Mouse (Mus musculus) liver, postnatal 0 days (tissue): ENCODE measurements around the gene Flot1. TPM values are rescaled to one million over a fixed set of nuclear protein-coding genes. Genes with fewer than 3 reads are reported as not detected.

ENCODE experiments used
- ATAC-seq: fragments of 200-750 bp; cut with Nextera tagmentation; 2 replicates; pipeline ENCODE4 v1.8.0; 2017; ENCODE audit warnings: mild to moderate bottlenecking, moderate library complexity
- DNase-seq: peaks from one replicate; pipeline ENCODE4 v3.0.0-alpha.2; 2016
- H3K27ac ChIP-seq: fragments of 300-500 bp; sonication (generic); 2 replicates; pipeline ENCODE4 v1.5.1; 2014; ENCODE audit warnings: antibody characterized with exemption, moderate library complexity, mild to moderate bottlenecking, low read depth
- H3K27me3 ChIP-seq: fragments of 300-500 bp; sonication (generic); 2 replicates; pipeline ENCODE4 v1.6.1; 2014; ENCODE audit warnings: low read length, control low read depth, mixed read lengths; ENCODE audit not compliant: insufficient read depth
- H3K36me3 ChIP-seq: fragments of 300-500 bp; sonication (generic); replicated peaks from 2 replicates; pipeline ENCODE4 v1.6.1; 2014; ENCODE audit warnings: mild to moderate bottlenecking, control low read depth, low read length, moderate library complexity, mixed read lengths; ENCODE audit not compliant: insufficient read depth
- H3K4me1 ChIP-seq: fragments of 300-500 bp; sonication (generic); 2 replicates; pipeline ENCODE4 v1.6.1; 2014; ENCODE audit warnings: antibody characterized with exemption, mild to moderate bottlenecking, control low read depth; ENCODE audit not compliant: insufficient read depth
- H3K4me2 ChIP-seq: fragments of 300-500 bp; sonication (generic); 2 replicates; pipeline ENCODE4 v1.6.1; 2014; ENCODE audit warnings: low read depth, mild to moderate bottlenecking, low read length, moderate library complexity, mixed read lengths
- H3K4me3 ChIP-seq: fragments of 300-500 bp; sonication (generic); 2 replicates; pipeline ENCODE4 v1.5.1; 2014; ENCODE audit warnings: low read depth, low read length
- H3K9ac ChIP-seq: fragments of 300-500 bp; sonication (generic); replicated peaks from 2 replicates; pipeline ENCODE4 v1.6.1; 2014; ENCODE audit warnings: mild to moderate bottlenecking, moderate library complexity
- H3K9me3 ChIP-seq: fragments of 300-500 bp; sonication (generic); 2 replicates; pipeline ENCODE4 v1.6.1; 2016; ENCODE audit warnings: mild to moderate bottlenecking, control low read depth, low read length, mixed read lengths
- CTCF ChIP-seq: sonication (generic); IDR thresholded peaks from 2 replicates; pipeline ENCODE4 v1.5.1; 2016; ENCODE audit warnings: antibody characterized with exemption, low read depth
- EP300 ChIP-seq: IDR thresholded peaks from 2 replicates; pipeline ENCODE4 v1.6.1; 2016; ENCODE audit warnings: antibody characterized with exemption, low read depth, mild to moderate bottlenecking
- WGBS: fragments of 180-500 bp; shearing (Covaris S2); extraction: QIAGEN DNeasy Blood & Tissue Kit; methylation state at CpG from one replicate; pipeline ENCODE4 v1.1.7; 2014; ENCODE audit not compliant: insufficient replicate concordance; 5-methylcytosine and 5-hydroxymethylcytosine counted together
- polyA plus RNA-seq: library from polyadenylated mRNA; unstranded; fragments of >200 nt; fragmentation: Nextera tagmentation; extraction: Ambion mirVana; gene quantifications from 2 replicates; pipeline ENCODE4 v1.2.1, GENCODE M21; 2015

Gene Flot1
- polyA plus RNA-seq, 1 experiment from 2014 or later = 31.3 TPM

DNA sequence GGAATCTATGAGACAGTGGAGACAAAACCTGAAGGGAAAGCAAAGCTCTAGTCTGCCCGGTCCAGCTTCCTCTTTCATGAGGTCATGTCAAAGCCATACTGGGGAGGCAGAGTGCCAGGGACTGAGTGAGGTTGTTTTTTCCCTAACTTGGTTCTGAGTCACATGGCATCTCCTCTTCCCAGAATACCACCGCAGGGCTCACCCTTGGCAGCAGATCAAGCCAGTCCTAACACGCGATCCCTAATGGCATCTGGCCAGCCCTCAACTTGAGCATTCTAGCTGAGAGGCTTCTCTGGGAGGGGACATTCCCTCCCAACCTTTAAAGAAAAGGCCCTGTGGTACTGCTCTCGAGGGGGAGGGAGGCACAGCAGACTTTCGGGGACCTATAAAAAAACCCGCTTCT, 9.8 kb upstream of the Flot1 start:
- H3K9me3 ChIP-seq = no peaks in the 10 kb centered on the region
- no peak overlapping the region for H3K9ac ChIP-seq
- DNase-seq (peak; percentile 80), ATAC-seq (peak; percentile 76)
- H3K36me3 ChIP-seq = no peaks in the 10 kb centered on the region
- H3K4me1 ChIP-seq = peaks cover 33% of the 10 kb centered on the region
- no peak overlapping the region for H3K4me3 ChIP-seq
- peak overlapping the region; percentile 77 for H3K27ac ChIP-seq
- WGBS = 35% methylated on average over 7 of the region's 7 CpGs
- H3K27me3 ChIP-seq = no peaks in the 10 kb centered on the region
- H3K4me2 ChIP-seq = no peak overlapping the region
- TF ChIP-seq CTCF (no peak), EP300 (peak; percentile 53; the same call in 1 of the 2 replicates)

DNA sequence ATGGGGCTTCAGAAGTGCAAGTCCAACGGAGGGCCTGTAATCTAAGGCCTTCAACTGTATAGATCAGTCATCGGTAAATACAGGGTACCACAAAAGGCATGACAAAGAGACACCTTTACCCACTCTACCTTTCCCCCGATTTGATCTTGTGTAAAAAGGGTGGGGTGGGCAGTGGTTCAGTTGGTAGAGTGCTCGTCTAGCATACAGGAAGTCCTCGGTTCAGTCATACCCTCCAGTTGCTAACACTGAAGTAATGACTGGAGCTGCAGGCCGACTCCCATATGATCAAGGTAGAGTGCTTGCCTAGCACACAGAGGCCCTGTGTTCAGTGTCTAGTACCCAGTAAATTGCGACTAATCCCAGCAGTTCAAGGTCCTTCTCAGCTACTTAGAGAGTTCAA, 9.4 kb upstream of the Flot1 start:
- Histone ChIP-seq H3K9ac (no peak overlapping the region), H3K4me2 (no peak overlapping the region), H3K9me3 (no peaks in the 10 kb centered on the region), H3K4me3 (no peak overlapping the region), H3K4me1 (peaks cover 33% of the 10 kb centered on the region), H3K36me3 (no peaks in the 10 kb centered on the region), H3K27me3 (no peaks in the 10 kb centered on the region), H3K27ac (peak overlapping the region; percentile 77)
- 42% methylated on average over 7 of the region's 7 CpGs for WGBS
- TF ChIP-seq CTCF (no peak), EP300 (no peak)
- ATAC-seq = peak; percentile 15; the same call in 1 of the 2 replicates
- DNase-seq = no peak

DNA sequence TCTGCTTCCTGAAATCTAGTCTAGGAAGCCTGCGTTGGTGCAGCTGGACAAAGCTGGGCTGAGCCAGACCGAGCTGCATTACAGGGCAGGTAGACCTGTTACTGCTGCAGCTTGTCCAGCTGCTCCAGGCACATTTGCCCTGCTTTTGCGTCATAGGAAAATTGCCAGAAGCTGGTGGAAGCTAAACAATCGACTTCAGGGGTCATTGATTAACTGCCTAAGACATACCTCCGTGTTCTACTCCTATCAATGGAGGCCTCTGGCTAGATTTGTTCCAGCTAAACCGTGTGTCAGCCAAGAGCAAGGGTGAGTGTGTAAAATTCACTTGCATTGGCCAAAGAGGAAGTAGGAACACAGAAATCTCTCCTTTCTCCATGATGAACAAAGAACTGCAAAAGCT, 8.4 kb upstream of the Flot1 start:
- peak; percentile 55 for DNase-seq
- 33% methylated on average over 6 of the region's 6 CpGs for WGBS
- no peak overlapping the region for H3K9ac ChIP-seq
- H3K36me3 ChIP-seq = no peaks in the 10 kb centered on the region
- H3K4me2 ChIP-seq = no peak overlapping the region
- H3K27me3 ChIP-seq = no peaks in the 10 kb centered on the region
- peak overlapping the region; percentile 77 for H3K27ac ChIP-seq
- H3K9me3 ChIP-seq = no peaks in the 10 kb centered on the region
- peaks cover 33% of the 10 kb centered on the region for H3K4me1 ChIP-seq
- TF ChIP-seq CTCF (no peak), EP300 (peak; percentile 41; the same call in 1 of the 2 replicates)
- H3K4me3 ChIP-seq = no peak overlapping the region
- peak; percentile 79 for ATAC-seq

DNA sequence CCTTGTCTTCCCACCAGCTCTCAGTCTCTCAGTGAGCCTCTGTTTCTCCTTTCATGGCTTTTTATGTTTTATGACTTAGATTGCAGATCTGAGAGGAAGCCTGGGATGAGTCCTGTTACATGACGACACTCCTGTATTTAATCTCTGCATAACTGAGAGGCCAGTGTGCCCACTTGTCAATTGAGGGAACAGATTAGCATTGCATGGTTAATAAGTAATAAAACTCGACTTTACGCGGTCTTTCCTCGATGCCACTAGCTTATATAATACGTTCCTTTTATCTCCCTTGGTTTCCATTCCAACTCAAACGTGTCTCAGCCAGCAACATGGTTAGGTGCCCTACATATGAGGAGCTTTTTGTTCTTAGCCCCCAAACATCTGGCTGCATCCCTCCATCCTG, 7.2 kb upstream of the Flot1 start:
- H3K4me1 ChIP-seq = peaks cover 39% of the 10 kb centered on the region
- 47% methylated on average over 7 of the region's 7 CpGs for WGBS
- H3K4me2 ChIP-seq = no peak overlapping the region

DNA sequence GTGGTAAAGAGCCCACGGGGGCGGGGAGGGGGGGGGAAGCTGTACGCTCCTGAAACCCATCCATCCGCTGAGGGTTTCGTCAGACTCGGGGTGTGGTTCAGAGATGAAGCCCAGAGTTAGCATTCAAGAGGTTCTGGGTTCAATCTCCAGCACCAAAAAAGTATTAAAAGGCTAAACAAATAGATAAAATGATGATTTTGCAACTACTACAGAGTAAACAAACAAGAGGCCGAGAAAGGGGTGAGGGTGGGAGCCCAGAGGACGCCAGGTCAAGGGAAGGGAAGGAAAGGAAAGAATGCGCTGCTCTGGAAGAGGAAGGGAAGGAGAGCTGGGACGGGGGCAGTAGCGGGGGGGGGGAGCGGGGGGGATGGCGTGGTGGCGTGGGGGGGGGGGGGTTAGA, 6.3 kb upstream of the Flot1 start:
- Histone ChIP-seq H3K27ac (no peak overlapping the region), H3K9ac (no peak overlapping the region), H3K4me1 (peaks cover 48% of the 10 kb centered on the region), H3K4me2 (no peak overlapping the region), H3K36me3 (no peaks in the 10 kb centered on the region), H3K27me3 (no peaks in the 10 kb centered on the region), H3K9me3 (no peaks in the 10 kb centered on the region), H3K4me3 (no peak overlapping the region)
- ATAC-seq = no peak
- no peak for DNase-seq
- no peak for TF ChIP-seq CTCF
- TF ChIP-seq EP300 = no peak
- WGBS = 57% methylated on average over 8 of the region's 14 CpGs

More for the DNA sequence above, 7.2 kb upstream of the Flot1 start:
- TF ChIP-seq EP300 = no peak
- no peak for TF ChIP-seq CTCF
- DNase-seq (no peak), ATAC-seq (no peak)
- H3K36me3 ChIP-seq = no peaks in the 10 kb centered on the region
- no peak overlapping the region for H3K4me3 ChIP-seq
- no peaks in the 10 kb centered on the region for H3K27me3 ChIP-seq
- H3K27ac ChIP-seq = no peak overlapping the region
- H3K9ac ChIP-seq = no peak overlapping the region
- no peaks in the 10 kb centered on the region for H3K9me3 ChIP-seq

DNA sequence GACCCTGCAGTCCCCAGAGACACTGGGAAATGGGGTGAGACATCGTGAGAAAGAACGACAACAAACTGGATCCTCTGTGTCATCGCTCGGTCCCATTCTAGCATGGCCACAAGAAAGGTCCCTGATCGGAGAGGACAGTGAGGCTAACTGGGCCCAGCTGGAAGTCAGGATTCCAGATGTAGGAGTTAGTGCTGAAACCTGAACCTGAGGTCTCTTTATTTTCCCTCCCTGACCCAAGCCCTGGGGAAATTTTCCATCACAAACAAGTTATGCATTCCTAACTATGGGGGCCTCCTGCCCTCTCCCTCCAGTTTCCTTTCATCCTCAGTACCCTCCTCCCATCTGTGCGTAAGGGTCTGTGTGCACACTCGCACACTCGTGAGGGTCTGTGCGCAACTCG, 5.8 kb upstream of the Flot1 start:
- H3K4me1 ChIP-seq = peaks cover 50% of the 10 kb centered on the region
- no peaks in the 10 kb centered on the region for H3K9me3 ChIP-seq
- no peak overlapping the region for H3K9ac ChIP-seq
- no peak for TF ChIP-seq CTCF
- TF ChIP-seq EP300 = no peak
- H3K27me3 ChIP-seq = no peaks in the 10 kb centered on the region
- no peak overlapping the region for H3K4me3 ChIP-seq
- WGBS = 79% methylated on average over 10 of the region's 10 CpGs
- H3K4me2 ChIP-seq = no peak overlapping the region
- H3K27ac ChIP-seq = no peak overlapping the region
- no peaks in the 10 kb centered on the region for H3K36me3 ChIP-seq
- ATAC-seq = no peak
- no peak for DNase-seq

DNA sequence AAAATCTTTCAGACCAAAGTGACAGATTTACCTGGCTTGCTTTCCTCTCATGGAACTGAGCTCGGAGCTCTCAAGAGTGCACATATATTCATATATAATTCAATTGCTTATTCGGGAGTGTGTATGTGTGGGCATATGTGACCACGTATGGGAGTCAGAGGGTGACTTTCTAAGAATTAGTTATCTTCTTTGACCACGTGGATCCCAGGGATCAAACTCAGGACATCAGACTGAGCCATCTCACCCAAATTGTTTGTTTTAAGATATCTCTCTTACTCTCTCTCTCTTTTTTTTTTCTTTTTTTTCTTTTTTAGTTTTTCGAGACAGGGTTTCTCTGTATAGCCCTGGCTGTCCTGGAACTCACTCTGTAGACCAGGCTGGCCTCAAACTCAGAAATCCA, 2.9 kb upstream of the Flot1 start:
- H3K36me3 ChIP-seq = peaks cover 3% of the 10 kb centered on the region
- H3K9me3 ChIP-seq = no peaks in the 10 kb centered on the region
- H3K27ac ChIP-seq = no peak overlapping the region
- H3K9ac ChIP-seq = no peak overlapping the region
- ATAC-seq = no peak
- peaks cover 40% of the 10 kb centered on the region for H3K4me1 ChIP-seq
- H3K4me3 ChIP-seq = no peak overlapping the region
- no peak for DNase-seq
- TF ChIP-seq CTCF (no peak), EP300 (peak; percentile 58)
- H3K4me2 ChIP-seq = no peak overlapping the region
- WGBS = 51% methylated on average over 5 of the region's 5 CpGs
- no peaks in the 10 kb centered on the region for H3K27me3 ChIP-seq
